Mouse (Mus musculus): Measurements from ENCODE around the gene Msl1.

The Msl1 gene

DNA sequence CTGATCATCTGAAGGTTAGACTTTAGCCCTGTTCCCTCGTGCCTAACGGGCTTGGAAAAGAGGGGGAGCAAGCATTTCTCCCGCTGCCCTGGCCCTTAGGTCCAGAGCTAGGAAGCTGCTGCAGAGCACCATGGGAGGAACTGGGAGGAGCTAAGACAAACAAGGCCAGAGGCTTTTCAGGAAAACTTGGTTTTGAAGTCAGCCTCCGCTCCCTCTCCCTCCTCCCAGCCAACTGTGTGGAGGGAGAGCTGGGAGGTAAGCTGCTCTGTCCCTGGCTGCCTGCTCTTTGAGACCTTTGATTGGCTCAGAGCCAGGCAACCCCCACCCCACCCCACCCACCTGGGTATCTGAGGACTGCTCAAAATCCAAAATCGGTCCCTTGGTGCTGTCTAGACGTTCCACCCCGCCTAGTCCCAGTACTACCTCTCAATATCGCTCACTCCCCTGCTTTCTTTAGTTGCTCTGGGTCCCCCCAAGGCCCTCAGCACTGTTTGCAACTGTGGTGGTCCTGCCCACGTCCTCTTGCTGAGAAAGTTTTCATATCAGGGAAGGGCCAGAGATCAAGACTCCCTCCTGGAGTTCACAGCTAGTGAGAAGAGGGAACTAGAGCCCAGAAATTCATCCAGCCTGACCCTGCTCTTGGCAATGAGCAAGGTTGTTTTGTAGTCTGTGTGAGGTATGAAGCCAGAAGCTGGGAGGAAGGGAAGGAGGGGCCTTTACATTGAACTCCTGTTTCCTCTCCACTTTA is 18.3 kb upstream of the Msl1 start:
- peak; percentile 78 for DNase-seq (ENCODE audit: low spot score)

DNA sequence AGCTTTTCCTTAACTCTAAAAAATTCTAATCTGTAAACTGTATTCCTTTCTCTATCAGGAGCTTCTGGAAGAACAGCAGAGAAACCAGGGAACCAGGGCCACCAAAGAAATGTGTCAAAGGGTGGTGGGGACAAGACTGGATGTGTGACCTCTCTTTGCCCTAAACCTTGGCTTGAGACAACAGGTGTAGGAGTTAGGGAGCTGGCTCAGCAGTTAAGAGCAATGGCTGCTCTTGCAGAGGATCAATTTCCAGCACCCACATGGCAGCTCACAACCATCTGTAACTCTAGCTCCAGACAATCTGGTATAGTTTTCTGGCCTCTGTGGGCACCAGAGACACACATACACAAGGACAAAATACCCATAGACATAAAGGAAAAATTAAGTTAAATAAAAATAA is 17.4 kb upstream of the Msl1 start:
- no peak for DNase-seq (ENCODE audit: low spot score)

DNA sequence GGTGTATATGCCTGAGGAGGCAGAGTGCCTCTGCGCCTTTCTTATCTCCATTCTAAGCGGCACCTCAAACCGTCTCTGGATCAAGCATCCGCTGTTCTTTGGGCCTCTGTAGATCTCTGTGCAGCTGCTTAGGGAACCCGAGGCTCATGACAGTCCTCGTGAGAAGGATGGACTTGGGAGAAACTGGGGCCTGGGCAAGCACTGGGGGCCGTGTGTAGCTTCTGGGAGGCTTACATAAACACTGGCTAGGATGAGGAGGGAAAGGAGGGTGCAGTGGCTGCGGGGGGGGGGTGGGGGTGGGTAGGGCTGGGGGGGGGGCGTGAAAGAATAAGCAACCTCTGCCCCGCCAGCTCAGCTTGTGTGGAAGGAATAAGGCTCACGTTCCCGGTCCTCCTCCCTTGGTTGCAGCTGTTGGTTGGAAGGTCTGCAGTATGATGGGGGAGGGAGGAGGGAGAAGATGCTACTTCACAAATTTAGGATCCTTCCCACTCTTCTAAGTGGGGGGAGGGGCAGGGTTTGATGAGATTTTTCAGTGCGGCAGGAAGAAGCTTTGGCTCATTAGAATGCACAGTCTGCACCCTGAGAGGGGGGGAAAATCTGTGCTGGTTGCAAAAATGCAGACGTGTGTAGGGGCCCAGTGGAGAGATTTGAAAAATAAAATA is 13.3 kb upstream of the Msl1 start:
- no peak for DNase-seq (ENCODE audit: low spot score)

DNA sequence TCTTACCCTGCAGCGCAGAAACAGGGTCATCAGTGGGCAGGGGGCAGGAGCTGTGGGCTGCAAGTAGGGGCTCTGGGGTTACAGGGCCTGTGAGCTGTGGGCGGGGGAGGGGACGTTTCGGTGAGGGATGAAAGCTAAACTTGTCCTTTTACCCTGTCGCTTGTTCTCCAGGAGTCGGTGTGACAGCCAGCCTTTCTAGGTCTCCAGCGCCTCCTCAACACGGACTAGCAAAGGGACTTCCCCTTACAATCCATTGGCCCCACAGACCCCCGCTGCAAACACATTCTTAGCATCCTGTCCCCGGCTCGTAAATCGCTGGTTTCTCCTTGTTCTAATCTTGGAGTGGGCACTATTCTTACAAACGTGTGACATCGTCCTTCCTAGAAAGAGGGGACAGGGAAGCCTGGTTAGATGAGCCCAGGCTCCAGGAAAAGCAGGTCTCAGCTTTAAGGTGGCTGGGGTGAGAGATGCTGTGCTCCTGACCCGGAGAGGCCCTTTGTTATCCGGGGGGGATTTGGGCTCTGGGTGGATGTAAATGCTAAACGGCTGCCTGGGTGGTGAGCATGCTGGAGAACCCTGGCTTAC is 12.6 kb upstream of the Msl1 start:
- no peak for DNase-seq (ENCODE audit: low spot score)

DNA sequence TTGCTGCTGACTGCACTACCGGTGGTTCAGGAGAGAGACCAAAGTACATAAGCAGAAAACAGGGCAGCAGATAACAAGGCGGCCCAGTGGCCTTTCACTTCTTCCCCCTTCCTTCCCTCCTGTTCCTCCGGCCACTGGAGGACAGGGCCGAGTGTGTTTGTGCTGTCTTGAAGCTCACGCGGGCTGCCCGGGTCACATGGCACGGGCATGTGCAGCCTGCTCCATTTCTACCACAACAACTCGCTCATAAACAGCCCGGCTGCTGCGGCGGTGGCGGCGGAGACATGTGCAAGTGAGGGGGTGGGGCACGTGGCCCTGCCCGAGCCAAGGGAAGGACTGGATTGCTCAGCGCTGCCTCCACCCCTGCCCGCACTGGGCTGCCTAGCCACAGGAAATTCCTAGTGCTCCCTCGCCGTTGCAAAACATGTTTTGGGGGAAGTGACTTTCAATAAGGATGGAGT is 12.1 kb upstream of the Msl1 start:
- peak; percentile 98 for DNase-seq (ENCODE audit: low spot score)

DNA sequence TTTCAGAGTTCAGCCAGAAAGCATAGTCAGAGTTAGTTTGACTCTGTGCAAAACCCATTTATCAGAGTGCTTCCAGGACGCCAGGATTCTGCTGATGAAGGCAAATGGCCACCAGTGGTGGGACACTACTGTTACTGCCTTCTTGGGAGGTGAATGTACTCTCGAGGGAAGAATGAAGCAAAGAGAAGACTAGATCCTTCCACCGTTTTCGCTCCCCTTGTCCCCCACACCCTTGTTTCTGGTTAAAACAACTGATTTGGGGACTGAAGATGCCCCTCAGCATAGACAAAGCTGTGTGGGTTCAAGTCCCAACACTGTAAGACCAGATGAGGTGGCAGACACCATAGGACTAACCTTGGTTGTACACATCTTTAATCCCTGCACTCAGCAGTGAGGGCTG is 11.2 kb upstream of the Msl1 start:
- DNase-seq (ENCODE audit: low spot score): no peak

DNA sequence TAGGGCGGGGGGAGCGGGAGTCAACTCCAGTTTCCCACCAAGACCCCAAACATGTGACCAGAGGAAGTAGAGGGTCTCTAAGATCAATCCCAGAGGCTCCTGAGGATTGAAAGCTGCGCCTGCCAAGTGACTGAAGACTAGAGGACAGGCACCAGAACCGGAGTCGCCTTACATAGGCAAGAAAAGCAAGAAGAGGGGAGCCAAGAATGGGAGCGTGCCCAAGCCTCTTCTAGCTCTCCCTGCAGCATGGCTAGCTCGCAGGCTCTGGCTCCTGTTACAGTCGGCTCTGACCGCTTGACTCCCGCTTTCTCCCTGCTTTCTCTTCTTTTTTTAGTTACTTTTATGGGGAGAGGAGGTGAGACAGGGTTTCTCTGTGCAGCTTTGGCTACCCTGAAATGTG is 10.1 kb upstream of the Msl1 start:
- DNase-seq (ENCODE audit: low spot score): no peak

DNA sequence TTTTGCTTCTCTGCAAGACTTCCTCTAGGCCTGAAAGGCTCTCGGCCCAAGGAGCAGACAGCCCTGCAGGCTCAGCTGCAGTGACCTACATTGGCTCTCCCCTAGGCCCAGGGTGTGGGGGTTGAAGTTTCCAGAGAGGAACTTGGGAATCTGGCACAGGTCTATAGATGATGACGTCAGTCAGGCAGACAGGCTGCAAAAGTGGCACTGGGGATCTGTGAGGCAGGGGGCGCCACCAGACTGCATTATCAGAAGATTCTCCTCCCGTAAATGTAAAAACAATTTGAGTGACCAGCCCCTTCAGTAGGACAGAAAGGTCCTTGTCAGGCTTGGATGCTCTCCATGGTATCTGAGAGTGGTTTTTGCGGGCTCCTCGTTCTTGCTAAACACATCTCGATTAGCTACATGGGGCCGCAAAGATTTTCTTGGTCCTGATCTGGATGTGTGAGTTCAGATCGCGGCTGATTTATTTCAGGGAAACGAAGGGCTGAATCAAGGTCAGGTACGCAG is 9.5 kb upstream of the Msl1 start:
- DNase-seq (ENCODE audit: low spot score): peak; percentile 79

DNA sequence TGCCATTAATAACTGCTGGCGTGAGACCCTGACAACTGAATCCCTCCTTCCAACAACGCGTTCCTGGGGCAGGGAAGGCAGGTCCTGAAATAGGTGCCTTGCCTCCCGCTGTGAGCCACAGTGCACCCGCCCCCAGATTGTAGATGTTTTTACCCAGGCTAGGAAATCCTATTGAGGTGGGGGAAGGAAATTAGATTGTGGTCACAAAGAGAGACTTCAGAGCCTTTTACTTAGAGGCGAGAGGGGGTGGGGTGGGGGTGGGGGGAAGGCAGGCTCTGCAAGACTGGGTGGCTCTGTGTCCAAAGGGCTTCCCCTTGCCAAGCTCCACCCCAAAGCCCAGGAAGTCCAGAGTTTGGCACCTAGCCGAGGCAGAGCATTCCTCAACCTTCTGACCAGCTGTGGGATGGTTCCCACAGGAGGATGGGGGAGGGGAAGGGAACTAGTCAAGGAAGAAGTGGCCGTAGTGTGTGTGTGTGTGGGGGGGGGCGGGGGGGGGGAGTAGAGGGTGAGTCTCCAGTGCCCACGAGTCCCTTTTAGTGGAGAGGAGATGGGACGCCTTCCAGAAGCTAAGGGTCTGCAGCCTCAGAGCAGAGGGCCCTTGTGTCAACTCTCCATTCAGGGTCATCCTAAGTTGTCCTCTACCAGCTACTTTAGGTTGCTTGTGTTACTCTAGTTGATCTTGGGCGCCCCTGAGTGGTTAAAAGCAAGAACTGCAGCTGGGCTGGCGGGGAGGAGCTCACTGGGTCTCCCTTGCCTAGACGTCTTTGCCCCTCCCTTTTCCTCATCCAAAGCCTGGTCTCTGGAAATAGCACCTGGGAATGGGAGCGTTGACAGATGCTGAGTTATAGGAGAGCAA is 8.7 kb upstream of the Msl1 start:
- DNase-seq (ENCODE audit: low spot score): peak; percentile 90

DNA sequence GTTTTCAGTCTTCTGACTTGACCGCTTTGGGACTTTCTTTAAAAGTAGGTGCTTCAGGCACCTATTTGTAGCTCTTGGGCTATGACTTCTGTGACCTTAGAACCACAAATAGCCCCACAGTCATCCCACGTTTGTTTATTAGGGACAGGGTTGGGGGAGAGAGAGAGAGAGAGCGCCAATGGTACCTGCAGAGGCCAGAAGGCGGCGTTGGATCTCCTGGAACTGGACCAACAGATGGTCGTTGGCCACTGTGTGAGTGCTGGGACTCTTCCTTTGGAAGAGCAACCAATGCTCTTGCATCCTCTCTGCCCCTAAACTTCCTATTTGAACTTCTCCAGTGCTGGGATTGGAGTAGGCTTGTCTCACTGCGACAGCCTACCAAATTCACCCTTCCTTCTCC is 8.1 kb upstream of the Msl1 start:
- DNase-seq (ENCODE audit: low spot score): no peak

DNA sequence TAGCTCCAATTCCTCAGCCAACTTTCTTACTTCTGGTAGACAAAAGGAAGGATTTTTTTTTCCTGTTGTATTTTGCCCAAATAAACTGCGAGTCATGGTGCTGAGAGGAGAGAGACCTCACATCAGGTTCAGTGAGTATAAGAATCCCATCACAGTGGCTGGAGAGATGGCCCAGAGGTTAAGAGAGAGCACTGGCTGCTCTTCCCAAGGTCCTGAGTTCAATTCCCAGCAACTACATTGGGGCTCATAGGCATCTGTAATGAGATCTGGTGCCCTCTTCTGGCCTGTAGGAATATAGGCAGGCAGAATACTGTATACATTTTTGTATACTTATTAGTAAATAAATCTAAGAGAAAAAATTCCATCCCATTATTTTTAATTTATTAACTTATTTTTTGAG is 7.6 kb upstream of the Msl1 start:
- no peak for DNase-seq (ENCODE audit: low spot score)

DNA sequence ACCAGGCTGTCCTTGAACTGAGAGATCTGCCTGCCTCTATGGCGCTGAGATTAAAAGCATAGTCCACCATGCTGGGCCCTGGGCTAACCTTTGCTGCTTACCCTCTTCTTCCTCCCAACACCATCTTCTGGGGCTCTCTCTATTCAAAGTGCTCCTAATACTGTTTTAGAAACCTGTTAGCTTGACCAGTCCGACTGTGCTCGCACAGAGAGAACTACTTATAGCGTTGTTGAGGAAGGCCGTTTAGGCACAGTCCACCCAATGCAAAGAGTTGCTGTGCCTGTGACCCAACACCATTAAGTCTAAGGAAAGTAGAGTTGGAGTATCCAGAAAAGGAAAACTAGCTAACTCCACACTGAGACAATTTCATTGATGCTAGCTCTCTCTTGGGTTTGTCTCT is 7.2 kb upstream of the Msl1 start:
- DNase-seq (ENCODE audit: low spot score): no peak

DNA sequence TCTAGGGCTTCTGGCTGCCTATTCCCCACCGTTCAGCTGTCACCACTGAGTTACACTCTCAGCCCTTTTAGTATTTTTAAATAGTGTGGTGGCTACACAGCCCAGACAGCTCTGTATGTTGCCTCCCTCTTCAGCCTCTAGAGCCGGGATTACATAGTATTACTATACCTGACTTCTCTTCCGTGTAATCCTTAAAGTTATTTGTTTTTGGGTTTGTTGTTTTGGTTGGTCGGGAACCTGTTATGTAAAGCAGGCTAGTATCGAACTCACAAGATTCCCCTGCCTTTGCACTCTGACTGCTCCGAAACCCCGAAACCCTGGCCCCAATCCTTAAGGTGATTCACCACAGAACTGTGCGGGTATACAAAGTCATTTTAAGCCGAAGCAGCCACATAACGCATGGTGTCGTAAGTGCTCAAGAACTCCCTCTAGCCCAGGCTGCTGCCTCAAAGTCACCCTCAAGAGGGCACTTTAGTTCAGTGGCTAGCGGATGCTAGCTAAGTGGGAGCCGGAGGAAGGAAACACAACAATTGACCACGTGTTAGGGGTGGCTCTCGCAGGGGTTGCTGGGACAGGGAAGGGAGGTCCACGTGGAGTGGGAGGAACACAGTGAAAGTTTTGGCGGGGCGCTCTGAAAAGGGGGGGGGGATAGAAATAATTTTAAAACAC is 6.6 kb upstream of the Msl1 start:
- DNase-seq (ENCODE audit: low spot score): peak; percentile 92

DNA sequence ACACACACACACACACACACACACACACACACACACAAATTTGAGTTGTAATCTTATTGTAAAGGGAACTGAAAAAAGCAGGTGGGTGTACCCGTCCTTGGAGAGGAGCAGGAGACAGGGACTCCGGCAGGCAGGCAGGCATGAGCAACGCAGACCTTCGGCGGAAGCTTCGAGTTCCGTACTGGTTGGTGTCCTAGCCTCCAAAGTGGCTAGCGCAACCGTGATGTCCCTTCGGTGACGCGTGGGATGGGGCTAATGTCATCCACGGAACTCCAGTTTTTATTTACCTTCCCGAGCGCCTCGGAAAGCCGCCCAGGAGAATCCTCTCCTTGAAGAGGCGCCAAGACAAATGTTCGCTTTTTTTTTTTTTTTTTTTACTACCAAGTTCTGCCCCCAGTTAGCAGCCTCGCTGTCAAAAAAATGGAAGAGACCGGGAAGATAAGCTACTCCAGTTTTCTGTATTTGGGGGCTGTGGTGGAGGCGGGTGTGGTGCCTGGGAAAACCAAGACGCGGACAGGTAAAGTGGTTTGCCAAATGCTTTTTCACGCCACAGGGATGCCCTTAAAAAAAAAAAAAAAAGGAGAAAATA is 6.0 kb upstream of the Msl1 start:
- no peak for DNase-seq (ENCODE audit: low spot score)

DNA sequence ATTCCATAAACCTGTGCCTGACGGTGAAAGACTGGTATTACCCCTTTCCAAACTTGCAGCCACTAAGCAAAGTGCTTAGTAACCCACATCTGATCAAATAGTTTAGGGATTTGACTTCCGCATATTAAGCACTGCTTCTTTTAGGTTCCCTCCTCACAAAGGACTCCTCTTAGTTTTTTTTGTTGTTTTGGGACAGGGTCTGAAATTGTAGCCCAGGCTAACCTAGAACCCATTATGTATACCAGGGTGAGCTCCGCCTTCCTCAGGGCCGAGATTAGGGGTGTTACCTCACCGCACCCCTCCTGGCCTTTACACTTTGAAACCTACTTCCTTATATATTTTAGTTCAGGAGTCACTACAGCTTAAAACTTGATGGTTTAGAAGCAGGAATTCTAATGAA is 5.5 kb upstream of the Msl1 start:
- DNase-seq (ENCODE audit: low spot score): no peak

DNA sequence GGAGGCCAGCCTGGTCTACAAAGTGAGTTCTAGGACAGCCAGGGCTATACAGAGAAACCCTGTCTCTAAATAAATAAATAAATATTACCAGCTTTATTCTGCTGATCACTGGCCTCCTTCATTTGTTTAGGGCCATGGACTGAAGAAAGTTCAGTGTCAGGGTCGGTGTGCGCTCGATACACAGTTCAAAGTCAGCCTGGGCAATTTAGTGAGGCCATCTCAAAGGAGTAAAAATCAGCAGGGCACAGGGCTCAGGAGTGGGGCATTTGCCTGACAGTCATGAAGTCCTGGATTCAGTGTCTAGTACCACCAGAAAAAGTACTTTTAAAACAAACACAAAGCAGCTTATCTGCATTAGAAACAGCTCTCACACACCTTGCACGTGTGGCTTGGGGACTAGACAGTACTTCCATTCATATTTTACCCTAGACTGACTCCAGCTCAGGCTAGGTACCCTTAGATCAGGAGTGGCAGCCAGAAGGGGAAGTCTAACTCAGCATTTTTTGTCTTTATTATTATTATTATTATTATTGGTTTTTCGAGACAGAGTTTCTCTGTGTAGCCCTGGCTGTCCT is 4.6 kb upstream of the Msl1 start:
- DNase-seq (ENCODE audit: low spot score): no peak

DNA sequence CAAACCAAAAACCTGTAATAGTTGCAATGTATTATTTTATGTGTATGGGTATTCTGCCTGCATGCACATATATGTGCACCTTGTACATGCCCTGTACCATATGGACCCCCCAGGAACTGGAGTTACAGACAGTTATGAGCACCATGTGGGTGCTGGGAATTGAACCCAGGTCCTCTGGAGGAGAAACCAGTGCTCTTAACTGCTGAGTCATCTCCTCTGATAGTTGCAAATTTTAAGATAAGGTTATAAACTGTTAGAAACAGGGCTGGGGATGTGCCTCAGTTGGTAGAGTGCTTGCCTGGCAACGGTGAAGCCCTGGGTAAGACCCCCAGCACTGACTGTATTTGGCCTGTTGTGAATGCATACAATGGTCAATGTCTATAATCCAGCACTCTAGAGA is 3.9 kb upstream of the Msl1 start:
- no peak for DNase-seq (ENCODE audit: low spot score)

DNA sequence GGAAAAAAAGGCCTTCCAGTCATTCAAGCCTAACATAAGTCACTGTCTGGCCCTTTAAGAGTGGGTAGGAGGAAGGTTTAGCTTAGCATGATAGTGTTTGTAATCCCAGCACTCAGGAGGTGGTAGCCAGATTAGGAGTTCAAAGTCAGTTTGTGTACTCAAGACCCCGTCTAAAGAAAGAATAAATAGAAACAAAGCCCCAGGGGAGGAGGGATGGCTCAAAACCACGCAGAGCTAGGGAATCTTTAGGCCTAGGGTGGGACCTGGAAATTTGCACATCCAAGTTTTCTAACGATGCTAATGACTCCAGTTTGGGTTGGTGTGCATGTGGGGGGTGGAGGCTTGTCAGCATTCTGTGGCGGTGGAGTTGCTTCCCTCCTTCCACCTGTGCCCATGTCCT is 3.2 kb upstream of the Msl1 start:
- DNase-seq (ENCODE audit: low spot score): no peak

DNA sequence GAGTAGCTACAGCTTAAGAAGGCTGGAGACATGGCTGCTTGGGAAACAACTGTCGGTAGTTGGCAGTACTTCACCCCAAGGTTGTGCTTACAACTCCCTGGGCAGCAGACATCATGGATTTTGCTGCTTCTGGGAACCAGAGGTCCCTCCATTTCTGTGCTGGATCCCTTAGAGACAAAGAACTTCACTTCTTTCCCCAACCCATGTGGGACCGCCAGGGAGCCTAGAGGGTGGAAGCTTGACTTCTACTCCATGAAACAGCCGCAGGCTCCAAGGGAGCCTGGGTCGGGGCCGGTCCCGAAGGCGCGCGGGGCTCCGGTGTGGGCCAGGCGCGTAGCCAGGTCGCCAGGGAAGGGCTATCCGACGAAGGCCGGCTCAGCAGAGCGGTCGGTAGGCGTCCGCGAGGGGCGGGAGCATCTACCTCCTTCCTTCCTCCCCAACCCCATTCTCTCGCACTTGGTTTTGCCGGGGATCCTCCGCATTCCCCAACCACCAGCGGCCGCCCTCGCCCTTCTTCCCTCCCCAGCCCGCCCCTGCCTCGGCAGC is 774 bp upstream of the Msl1 start:
- DNase-seq (ENCODE audit: low spot score): no peak

DNA sequence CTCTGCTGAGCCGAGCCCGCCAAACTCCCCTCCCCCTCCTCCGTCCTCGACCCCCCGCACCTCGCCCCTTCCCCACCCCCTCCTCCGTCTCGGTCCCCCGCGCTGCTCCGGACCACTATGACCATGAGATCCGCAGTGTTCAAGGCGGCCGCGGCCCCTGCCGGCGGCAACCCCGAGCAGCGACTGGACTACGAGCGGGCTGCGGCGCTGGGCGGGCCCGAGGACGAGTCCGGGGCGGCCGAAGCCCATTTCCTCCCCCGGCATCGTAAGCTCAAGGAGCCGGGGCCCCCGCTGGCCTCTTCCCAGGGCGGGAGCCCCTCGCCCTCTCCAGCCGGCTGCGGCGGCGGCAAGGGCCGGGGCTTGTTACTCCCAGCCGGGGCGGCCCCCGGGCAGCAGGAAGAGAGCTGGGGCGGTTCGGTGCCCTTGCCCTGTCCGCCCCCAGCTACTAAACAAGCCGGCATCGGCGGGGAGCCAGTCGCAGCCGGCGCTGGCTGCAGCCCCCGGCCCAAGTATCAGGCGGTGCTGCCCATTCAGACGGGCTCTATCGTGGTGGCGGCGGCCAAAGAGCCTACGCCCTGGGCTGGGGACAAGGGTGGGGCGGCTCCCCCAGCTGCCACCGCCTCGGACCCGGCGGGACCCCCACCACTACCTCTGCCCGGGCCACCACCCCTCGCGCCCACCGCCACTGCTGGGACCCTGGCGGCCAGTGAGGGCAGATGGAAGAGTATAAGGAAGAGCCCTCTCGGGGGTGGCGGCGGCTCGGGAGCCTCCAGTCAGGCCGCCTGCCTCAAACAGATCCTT is 598 bp downstream of the Msl1 start:
- no peak for DNase-seq (ENCODE audit: low spot score)
